Mouse (Mus musculus) cerebellum, postnatal 25 days (tissue): ENCODE data around the gene Plcg2.
A peak's percentile ranks its signal among the peaks of the same experiment; 100 is the strongest.

Experiments used
- DNase-seq, 2 experiments: peaks; one replicate each; pipeline ENCODE4 v3.0.0; 2021; ENCODE audit warnings: mixed read lengths in 2 of 2

Gene Plcg2

GRCm38 (mm10) chr8:117550529-117550928 is 52.4 kb downstream of the Plcg2 start:
- DNase-seq: no peak

GRCm38 (mm10) chr8:117561014-117561413 is 62.9 kb downstream of the Plcg2 start:
- DNase-seq: no peak

GRCm38 (mm10) chr8:117561735-117562361 is 63.8 kb downstream of the Plcg2 start:
- no peak for DNase-seq

- DNase-seq: no peak
These were observed 64.4 kb downstream of the Plcg2 start for GRCm38 (mm10) chr8:117562445-117563014.

- DNase-seq: peak; percentile 73 to 82
These were observed 71.3 kb downstream of the Plcg2 start for GRCm38 (mm10) chr8:117569409-117569808.

- DNase-seq: no peak
These were observed 78.2 kb downstream of the Plcg2 start for GRCm38 (mm10) chr8:117576291-117576785.

GRCm38 (mm10) chr8:117577059-117577458 is 79.0 kb downstream of the Plcg2 start:
- no peak for DNase-seq

GRCm38 (mm10) chr8:117577883-117578282 is 79.8 kb downstream of the Plcg2 start:
- peak in 1 of 2 experiments; percentile 15 for DNase-seq

GRCm38 (mm10) chr8:117578856-117579255 is 80.8 kb downstream of the Plcg2 start:
- no peak for DNase-seq

- DNase-seq: no peak
These were observed 95.8 kb downstream of the Plcg2 start for GRCm38 (mm10) chr8:117593862-117594261.

GRCm38 (mm10) chr8:117595001-117595400 is 96.9 kb downstream of the Plcg2 start:
- DNase-seq: no peak

- no peak for DNase-seq
These were observed 98.7 kb downstream of the Plcg2 start for GRCm38 (mm10) chr8:117596777-117597176.

- DNase-seq: peak in 1 of 2 experiments; percentile 37
These were observed 102.7 kb downstream of the Plcg2 start for GRCm38 (mm10) chr8:117600839-117601238.

- peak in 1 of 2 experiments; percentile 10 for DNase-seq
These were observed 106.0 kb downstream of the Plcg2 start for GRCm38 (mm10) chr8:117604101-117604500.

- peak; percentile 68 to 76 for DNase-seq
These were observed 106.6 kb downstream of the Plcg2 start for GRCm38 (mm10) chr8:117604671-117605070.

- peak; percentile 60 to 74 for DNase-seq
These were observed 107.1 kb downstream of the Plcg2 start for GRCm38 (mm10) chr8:117605201-117605600.

- DNase-seq: no peak
These were observed 112.4 kb downstream of the Plcg2 start for GRCm38 (mm10) chr8:117610506-117610905.

GRCm38 (mm10) chr8:117612861-117613260 is 114.8 kb downstream of the Plcg2 start:
- no peak for DNase-seq

GRCm38 (mm10) chr8:117626040-117626838 is 128.1 kb downstream of the Plcg2 start:
- peak; percentile 64 to 75 for DNase-seq

- no peak for DNase-seq
These were observed 129.0 kb downstream of the Plcg2 start for GRCm38 (mm10) chr8:117627096-117627495.

- no peak for DNase-seq
These were observed 134.4 kb downstream of the Plcg2 start for GRCm38 (mm10) chr8:117632532-117632931.

GRCm38 (mm10) chr8:117634406-117634805 is 136.3 kb downstream of the Plcg2 start:
- DNase-seq: no peak

GRCm38 (mm10) chr8:117637462-117637861 is 139.4 kb downstream of the Plcg2 start:
- no peak for DNase-seq

GRCm38 (mm10) chr8:117639631-117640030 is 141.5 kb downstream of the Plcg2 start:
- no peak for DNase-seq
